Mouse (Mus musculus): Measurements from ENCODE around the gene Oscar. TPM values are rescaled to one million over a fixed set of nuclear protein-coding genes. Genes with fewer than 3 reads are reported as not detected.
"Not testable (repeated sequence)": the region's sequence is repeated elsewhere in the genome, so short reads cannot be mapped to it uniquely, and the experiment has no call there.

Gene Oscar
- total RNA-seq, 2 experiments from 2014 or later = 1.2 to 1.8 TPM

- peak; percentile 36 to 67 for DNase-seq (ENCODE audit: low spot score in 2 of 2)
- intact Hi-C loops (cut with DNase I) = no loop called here
Observed at GRCm38 (mm10) chr7:3616389-3617241, 658 bp upstream of the Oscar start.

- intact Hi-C loops (cut with DNase I) = no loop called here
Observed at GRCm38 (mm10) chr7:3614021-3614420, 1.9 kb downstream of the Oscar start.

GRCm38 (mm10) chr7:3611006-3611405 lies 5.0 kb downstream of the Oscar start:
- intact Hi-C loops (cut with DNase I) = no loop called here

More at GRCm38 (mm10) chr7:3614021-3614420, 1.9 kb downstream of the Oscar start:
- no peak for DNase-seq (ENCODE audit: low spot score in 2 of 2)

DNA sequence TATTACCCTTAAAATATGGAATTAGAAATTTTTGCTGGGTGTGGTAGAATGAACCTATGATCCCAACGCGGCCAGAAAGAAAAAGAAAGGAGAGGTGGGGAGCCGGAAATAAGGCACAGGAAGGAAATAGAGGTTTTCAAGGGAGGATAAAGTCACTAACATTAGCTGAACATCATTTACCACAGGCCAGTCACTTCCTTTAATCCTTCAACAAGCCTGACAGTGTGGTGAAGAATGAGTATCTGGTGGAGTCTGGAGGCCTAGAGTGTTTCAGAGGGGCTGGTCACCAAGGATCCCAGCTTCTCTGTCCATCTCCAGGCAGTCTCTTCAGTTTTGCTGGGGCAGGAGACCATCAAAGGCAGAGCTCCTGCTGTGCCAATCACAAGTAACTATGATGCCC lies 5.5 kb downstream of the Oscar start:
- intact Hi-C loops (cut with DNase I) = no loop called here
- no peak for DNase-seq (ENCODE audit: low spot score in 2 of 2)

More at GRCm38 (mm10) chr7:3611006-3611405, 5.0 kb downstream of the Oscar start:
- DNase-seq (ENCODE audit: low spot score in 2 of 2) = no peak

- intact Hi-C loops (cut with DNase I) = no loop called here
- DNase-seq (ENCODE audit: low spot score in 2 of 2) = no peak
Observed at GRCm38 (mm10) chr7:3609082-3609481, 6.9 kb downstream of the Oscar start.

GRCm38 (mm10) chr7:3608668-3609067 lies 7.3 kb downstream of the Oscar start:
- no peak for DNase-seq (ENCODE audit: low spot score in 2 of 2)
- intact Hi-C loops (cut with DNase I) = no loop called here

DNA sequence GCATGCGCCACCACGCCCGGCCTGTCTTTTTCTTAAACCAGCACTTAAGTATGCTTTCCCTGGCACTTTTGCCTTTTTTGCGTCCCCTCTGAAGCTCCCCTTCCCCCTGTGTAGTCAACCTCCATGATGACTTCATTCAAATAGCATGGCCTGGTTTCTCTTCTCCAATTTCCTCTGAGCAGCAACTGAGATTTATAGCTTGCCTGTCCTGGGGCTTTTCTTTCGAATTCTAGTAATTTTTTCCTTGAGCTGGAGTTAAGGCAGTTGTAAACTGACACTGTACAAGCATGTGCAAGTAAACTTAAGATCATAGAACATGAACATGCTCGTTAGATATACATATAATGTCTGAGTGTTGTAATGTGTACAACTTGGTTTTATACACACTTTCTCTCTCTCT lies 8.6 kb downstream of the Oscar start:
- intact Hi-C loops (cut with DNase I) = no loop called here

DNA sequence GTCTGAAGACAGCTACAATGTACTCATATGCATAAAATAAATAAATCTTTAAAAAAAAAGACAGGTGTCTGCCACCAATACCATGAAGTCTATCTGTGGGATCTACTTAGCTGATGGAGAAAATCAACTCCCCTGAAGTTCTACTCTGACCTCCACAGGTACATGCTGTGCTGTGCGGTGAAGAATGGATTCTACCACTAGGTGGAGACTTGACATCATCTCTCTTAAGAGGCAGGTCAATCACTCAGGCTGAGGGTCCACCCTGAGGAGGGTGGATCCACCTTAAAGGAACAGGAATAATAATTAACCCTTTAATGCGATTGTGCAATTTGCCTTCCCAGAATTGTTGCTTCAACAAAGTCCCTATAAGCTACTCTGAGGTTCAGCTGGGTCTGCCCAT lies 9.2 kb downstream of the Oscar start:
- no peak for DNase-seq (ENCODE audit: low spot score in 2 of 2)
- intact Hi-C loops (cut with DNase I) = no loop called here

More for the DNA sequence above, 8.6 kb downstream of the Oscar start:
- no peak for DNase-seq (ENCODE audit: low spot score in 2 of 2)

DNA sequence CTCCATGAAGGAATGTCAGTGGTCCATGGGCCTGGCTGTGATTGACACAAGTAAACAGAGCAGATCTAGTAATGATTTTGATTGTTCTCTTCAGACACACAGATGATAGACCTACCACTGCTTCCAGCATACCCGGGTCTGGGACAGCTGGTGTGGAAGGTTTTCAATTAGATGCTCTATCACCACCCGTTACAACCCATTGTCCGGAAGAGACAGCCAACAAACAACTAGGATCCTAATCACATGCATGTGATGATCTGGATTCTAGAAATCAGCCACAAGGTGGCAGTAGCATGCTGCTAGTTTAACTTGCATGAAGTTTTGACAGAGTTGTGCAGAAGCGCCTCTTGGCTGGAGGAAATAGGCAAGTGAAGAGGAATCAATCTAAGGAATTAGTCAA lies 14.8 kb downstream of the Oscar start:
- peak; percentile 84 to 85 for DNase-seq (ENCODE audit: low spot score in 2 of 2)
- intact Hi-C loops (cut with DNase I) = no loop called here

- intact Hi-C loops (cut with DNase I); DNase-seq (ENCODE audit: low spot score in 2 of 2): not testable (repeated sequence)
Observed at GRCm38 (mm10) chr7:3597755-3598154, 18.2 kb downstream of the Oscar start.

GRCm38 (mm10) chr7:3595146-3595545 lies 20.8 kb downstream of the Oscar start:
- intact Hi-C loops (cut with DNase I) = no loop called here
- DNase-seq (ENCODE audit: low spot score in 2 of 2) = no peak

DNA sequence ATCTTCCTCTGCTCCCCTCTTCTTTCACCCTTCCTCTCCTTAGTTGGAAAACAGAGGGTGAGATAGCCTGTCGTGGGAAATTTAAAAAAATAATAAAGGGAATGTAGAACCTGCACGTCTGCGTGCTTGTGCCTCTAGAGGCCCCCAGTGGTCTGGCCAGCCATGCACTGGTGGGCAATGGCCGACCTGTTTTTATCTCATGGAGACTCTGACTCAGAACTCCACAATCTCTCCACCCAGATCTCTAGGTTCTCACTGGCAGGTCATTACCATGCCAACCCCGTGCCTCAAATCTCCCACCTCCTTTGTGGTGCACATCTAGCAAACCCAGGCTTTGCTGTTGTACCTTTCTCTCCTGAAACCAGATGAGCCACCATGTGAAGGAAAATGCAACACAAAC lies 21.3 kb downstream of the Oscar start:
- no peak for DNase-seq (ENCODE audit: low spot score in 2 of 2)
- intact Hi-C loops (cut with DNase I) = no loop called here

GRCm38 (mm10) chr7:3593855-3594254 lies 22.1 kb downstream of the Oscar start:
- intact Hi-C loops (cut with DNase I) = no loop called here
- no peak for DNase-seq (ENCODE audit: low spot score in 2 of 2)

DNA sequence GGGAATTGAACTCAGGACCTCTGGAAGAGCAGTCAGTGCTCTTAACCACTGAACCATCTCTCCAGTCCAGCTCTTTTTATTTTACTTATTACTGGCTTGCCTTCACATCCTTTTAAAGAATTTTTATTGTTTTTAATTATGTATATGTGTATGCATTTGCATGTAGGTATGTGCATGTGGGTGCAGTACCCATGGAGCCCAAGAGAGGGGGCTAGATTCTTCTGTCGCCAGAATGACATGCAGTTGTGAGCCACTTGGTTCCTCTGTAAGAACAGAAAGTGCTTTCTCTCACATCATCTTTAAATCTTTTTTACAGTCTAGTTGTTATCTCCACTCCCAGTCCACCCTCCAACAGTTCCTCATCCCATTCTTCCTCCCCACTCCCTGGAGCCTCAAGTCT lies 24.4 kb downstream of the Oscar start:
- intact Hi-C loops (cut with DNase I) = no loop called here
- DNase-seq (ENCODE audit: low spot score in 2 of 2) = no peak

- intact Hi-C loops (cut with DNase I) = no loop called here
- DNase-seq (ENCODE audit: low spot score in 2 of 2) = no peak
Observed at GRCm38 (mm10) chr7:3590550-3590949, 25.4 kb downstream of the Oscar start.

DNA sequence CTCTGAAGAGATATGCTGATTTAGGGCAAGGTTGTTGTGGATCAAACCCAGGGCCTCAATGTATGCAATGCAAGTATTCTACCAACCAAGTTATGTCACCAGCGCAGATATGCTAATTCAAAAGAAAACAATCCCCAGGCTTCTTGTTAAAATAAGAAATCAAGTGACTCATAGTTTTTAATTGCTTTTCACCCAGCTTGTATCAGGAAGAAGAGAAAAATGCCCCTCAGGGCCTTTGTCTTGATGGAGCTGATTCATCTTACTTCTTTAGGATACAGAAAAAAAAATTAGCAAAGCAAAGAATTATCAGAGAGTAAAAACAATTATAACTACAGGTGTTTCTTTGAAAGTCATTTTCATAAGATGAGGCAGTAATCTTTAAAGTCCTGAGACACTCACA lies 28.7 kb downstream of the Oscar start:
- intact Hi-C loops (cut with DNase I) = no loop called here
- no peak for DNase-seq (ENCODE audit: low spot score in 2 of 2)

DNA sequence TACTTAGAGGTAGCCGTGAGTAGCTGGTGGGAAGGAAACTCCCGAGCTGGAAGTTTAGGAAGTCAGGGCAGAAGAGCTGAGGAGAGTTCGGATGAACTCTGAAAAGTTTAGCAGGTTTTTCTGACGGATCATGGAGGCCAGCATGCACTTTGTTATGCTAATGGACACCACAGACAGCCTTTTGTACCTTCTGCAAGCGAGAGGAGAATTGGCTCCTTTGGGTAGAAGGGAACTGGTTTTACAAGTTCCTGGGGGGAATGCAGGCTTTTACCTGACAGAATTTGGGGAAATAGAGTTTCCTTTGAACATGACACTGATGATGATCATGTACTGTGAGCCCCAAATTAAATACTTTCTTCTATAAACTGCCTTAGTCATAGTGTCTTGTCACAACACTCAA lies 29.7 kb downstream of the Oscar start:
- intact Hi-C loops (cut with DNase I) = no loop called here
- DNase-seq (ENCODE audit: low spot score in 2 of 2) = no peak

DNA sequence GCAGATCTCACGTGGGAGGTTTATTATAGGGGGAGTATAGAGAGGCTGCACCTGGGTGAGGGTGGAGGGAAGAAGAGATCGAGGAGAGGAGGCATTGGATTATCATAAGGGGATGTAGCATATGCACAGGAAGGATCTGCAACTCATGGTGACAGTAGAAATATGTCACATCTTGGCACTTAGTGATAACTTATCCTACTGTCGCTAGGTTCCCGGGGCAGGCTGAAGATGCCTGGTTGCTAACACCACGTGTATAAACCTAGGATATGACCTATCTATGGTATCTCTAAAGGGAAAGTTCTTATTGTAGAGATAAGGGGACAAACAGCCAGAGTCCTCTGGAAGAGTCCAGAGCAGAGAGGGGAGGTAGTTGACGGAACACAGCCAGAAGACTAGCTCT lies 30.2 kb downstream of the Oscar start:
- DNase-seq (ENCODE audit: low spot score in 2 of 2) = no peak
- intact Hi-C loops (cut with DNase I) = no loop called here

GRCm38 (mm10) chr7:3580029-3580428 lies 35.9 kb downstream of the Oscar start:
- intact Hi-C loops (cut with DNase I) = no loop called here
- no peak for DNase-seq (ENCODE audit: low spot score in 2 of 2)

DNA sequence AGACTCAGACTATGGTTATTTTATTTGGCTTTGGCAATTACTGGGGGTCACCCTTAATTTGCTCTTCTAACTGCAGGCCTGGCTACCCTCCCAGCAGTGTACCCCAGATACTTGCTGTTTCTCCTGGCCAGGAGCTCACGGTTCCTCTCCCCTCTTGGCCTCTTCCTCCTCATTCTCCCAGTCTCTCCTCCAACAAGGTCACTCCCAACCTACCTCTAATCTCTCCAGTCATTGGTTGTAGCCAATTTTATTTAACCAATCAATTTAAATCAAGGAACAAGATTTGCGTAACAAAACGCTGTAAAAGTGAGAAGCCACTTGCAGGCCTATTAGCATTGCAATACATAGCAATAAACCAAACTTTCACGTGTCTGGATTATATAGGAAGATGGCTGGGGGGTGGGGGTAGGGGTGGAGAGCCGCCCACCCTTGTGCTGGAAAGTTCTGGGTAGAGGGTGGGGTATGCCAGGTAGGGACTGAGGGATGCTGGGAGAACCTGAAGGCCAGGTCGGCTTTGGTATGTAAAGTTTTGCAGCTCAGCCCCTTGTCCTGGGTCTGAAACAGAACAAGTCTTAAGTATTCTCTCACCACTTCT lies 36.9 kb downstream of the Oscar start:
- intact Hi-C loops (cut with DNase I) = no loop called here
- no peak for DNase-seq (ENCODE audit: low spot score in 2 of 2)

- intact Hi-C loops (cut with DNase I) = no loop called here
- DNase-seq (ENCODE audit: low spot score in 2 of 2) = no peak
Observed at GRCm38 (mm10) chr7:3578196-3578595, 37.8 kb downstream of the Oscar start.
